Mouse (Mus musculus) lung, adult 2 months (tissue): ENCODE data around the gene Mypop.

Source experiments
- CTCF ChIP-seq: fragments of 200-500 bp; IDR thresholded peaks from 2 replicates; pipeline ENCODE4 v1.5.1; 2011; ENCODE audit warnings: mild to moderate bottlenecking, low read length, control low read depth; ENCODE audit not compliant: insufficient read depth
- POLR2A ChIP-seq: fragments of 200-500 bp; IDR thresholded peaks from 2 replicates; pipeline ENCODE4 v1.6.1; 2011; ENCODE audit warnings: low read depth, mild to moderate bottlenecking, control low read depth, low read length, borderline replicate concordance; ENCODE audit errors: extremely low read depth

- no peak for TF ChIP-seq CTCF
- TF ChIP-seq POLR2A: no peak
These were observed 25.7 kb upstream of the Mypop start for GRCm38 (mm10) chr7:18965312-18965711.
